Mouse (Mus musculus) midbrain, embryonic 10.5 days (tissue): ENCODE data around the gene 4930518I15Rik. TPM values are rescaled to one million over a fixed set of nuclear protein-coding genes. Genes with fewer than 3 reads are reported as not detected.
A peak's percentile ranks its signal among the peaks of the same experiment; 100 is the strongest.
"Not testable (repeated sequence)": the region's sequence is repeated elsewhere in the genome, so short reads cannot be mapped to it uniquely, and the experiment has no call there.

Source experiments
- DNase-seq: peaks from one replicate; pipeline ENCODE4 v3.0.0-alpha.2; 2017; ENCODE audit warnings: low spot score
- H3K27ac ChIP-seq: fragments of 300-500 bp; sonication (generic); replicated peaks from 2 replicates; pipeline ENCODE4 v1.5.1; 2016; ENCODE audit warnings: mild to moderate bottlenecking
- H3K27me3 ChIP-seq: fragments of 300-500 bp; sonication (generic); 2 replicates; pipeline ENCODE4 v1.6.1; 2016; ENCODE audit warnings: low read depth, mild to moderate bottlenecking; ENCODE audit not compliant: poor library complexity, severe bottlenecking
- H3K36me3 ChIP-seq: fragments of 300-500 bp; sonication (generic); 2 replicates; pipeline ENCODE4 v1.6.1; 2016; ENCODE audit warnings: mild to moderate bottlenecking, moderate library complexity
- H3K4me1 ChIP-seq: fragments of 300-500 bp; sonication (generic); 2 replicates; pipeline ENCODE4 v1.6.1; 2016
- H3K4me3 ChIP-seq: fragments of 300-500 bp; sonication (generic); 2 replicates; pipeline ENCODE4 v1.5.1; 2016; ENCODE audit warnings: mild to moderate bottlenecking, moderate library complexity
- H3K9me3 ChIP-seq: fragments of 300-500 bp; sonication (generic); replicated peaks from 2 replicates; pipeline ENCODE4 v1.6.1; 2016; ENCODE audit warnings: mild to moderate bottlenecking
- WGBS: fragments of 180-500 bp; shearing (Covaris S2); methylation state at CpG from one replicate; pipeline ENCODE4 v1.1.7; 2016; 5-methylcytosine and 5-hydroxymethylcytosine counted together
- polyA plus RNA-seq: library from polyadenylated mRNA; unstranded; fragments of >200 nt; fragmentation: Nextera tagmentation; extraction: Ambion mirVana; gene quantifications from 2 replicates; pipeline ENCODE4 v1.2.1, GENCODE M21; 2016

4930518I15Rik gene
- 8.8 and 9.2 TPM in 2 replicates for polyA plus RNA-seq

DNA sequence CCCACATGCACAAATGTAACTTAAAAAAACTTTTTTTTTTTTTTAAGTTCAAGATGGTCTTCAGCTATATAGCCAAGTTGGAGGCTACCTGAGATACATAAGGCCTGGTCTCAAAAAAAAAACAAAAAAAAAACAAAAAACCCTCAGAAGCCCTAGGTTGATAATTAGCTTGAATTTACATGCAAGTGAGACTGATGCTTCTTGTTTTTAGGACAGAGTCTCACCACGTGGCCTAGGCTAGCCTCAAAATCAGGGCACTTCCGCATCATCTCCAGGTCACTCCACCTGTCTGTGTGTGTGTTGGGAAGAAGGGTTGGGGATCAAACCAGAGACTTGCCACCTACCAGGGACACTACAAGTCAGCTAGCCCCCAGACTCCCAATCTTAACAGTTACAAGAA, at the start of gene 4930518I15Rik:
TSS of gene 4930518I15Rik (minus strand) at position 112 of the 400 bp plus-strand sequence.
- Histone ChIP-seq H3K36me3 (peaks cover 68% of the 10 kb centered on the region), H3K27me3 (no peaks in the 10 kb centered on the region), H3K4me1 (peaks cover 14% of the 10 kb centered on the region), H3K4me3 (no peak within 1 kb of the TSS), H3K27ac (no peak within 1 kb of the TSS), H3K9me3 (no peaks in the 10 kb centered on the region)
- DNase-seq = no peak
- 89% methylated on average over 2 of the region's 2 CpGs for WGBS

DNA sequence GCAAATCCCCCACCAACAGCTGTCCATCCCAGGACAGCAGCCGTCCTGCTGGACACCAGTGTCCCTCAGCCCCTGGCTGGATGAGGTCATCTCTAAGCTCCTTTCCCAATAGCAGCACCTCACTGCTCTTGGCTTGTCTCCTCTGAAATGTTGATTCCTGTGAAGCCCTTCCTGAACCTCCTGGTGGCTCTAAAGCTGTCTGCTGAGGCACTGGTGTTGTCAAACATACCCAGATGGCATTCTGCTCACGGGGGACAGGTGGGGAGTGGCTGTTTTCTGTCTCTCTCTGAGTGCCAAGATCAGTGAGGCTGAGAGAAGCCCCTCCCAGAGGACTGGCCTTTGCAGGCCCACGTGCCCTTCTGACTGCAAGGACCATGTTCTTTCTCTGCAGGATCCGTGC, 48.2 kb upstream of the 4930518I15Rik start:
- not testable (repeated sequence) for H3K4me1 ChIP-seq, DNase-seq, H3K27ac ChIP-seq, H3K4me3 ChIP-seq, H3K27me3 ChIP-seq, H3K9me3 ChIP-seq, H3K36me3 ChIP-seq
- WGBS = 37% methylated on average over 4 of the region's 4 CpGs

DNA sequence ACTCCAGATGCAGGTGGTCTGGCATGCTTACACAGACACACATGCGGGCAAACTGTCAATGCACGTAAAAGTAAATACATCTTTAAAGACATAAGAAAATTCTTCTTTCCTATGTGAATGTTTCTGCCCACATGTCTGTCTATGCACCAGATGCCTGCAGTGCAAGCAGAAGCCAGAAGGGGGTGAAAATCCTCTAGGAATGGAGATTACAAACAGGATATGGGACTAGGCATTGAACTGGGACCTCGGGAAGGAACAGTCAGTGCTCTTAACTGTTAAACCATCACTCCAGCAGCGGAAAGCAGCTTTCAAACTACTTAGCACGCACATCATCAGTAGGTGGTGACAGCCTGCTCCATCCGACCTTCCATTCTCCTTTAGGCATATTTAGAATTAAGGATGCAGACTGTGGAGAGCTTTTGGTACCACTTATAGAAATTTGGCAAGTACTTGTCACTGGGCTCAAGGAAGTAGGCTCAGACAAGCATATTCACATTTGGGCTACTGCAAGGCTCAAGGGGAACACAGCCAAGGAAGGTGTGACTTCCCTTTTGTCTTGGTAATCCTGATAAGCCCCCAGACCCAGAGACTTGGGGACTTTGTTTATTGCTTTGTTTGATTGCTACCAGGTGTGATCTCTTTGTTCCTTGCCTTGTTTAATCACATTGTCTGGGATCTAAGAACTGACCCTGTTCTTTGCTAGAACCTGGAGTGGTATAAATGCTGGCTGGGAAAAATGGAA, 47.4 kb upstream of the 4930518I15Rik start:
- no peak overlapping the region for H3K27ac ChIP-seq
- no peaks in the 10 kb centered on the region for H3K36me3 ChIP-seq
- no peak overlapping the region for H3K4me3 ChIP-seq
- 31% methylated on average over 6 of the region's 6 CpGs for WGBS
- H3K4me1 ChIP-seq = peaks cover 8% of the 10 kb centered on the region; the same call in 1 of the 2 replicates
- H3K27me3 ChIP-seq = no peaks in the 10 kb centered on the region
- no peaks in the 10 kb centered on the region for H3K9me3 ChIP-seq
- peak; percentile 49 for DNase-seq

DNA sequence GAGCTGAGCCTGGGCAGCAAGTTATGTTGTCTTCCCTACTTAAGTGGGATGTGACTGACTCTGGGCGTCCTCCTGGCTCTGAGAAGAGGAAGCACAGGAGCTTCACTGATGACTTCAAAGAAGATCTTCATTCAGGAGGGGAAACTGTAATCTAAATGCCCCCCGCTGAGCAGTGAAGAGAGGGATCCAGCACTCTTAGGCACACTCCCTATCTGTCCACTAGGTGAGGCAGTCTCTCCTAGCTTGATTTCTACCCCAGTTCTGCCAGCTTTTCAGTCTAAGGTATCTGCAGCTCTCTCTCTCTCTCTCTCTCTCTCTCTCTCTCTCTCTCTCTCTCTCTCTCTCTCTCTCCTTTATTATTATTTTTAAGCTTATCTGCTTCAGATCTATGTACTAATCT, 45.6 kb upstream of the 4930518I15Rik start:
- 33% methylated on average over 2 of the region's 2 CpGs for WGBS
- DNase-seq = no peak

DNA sequence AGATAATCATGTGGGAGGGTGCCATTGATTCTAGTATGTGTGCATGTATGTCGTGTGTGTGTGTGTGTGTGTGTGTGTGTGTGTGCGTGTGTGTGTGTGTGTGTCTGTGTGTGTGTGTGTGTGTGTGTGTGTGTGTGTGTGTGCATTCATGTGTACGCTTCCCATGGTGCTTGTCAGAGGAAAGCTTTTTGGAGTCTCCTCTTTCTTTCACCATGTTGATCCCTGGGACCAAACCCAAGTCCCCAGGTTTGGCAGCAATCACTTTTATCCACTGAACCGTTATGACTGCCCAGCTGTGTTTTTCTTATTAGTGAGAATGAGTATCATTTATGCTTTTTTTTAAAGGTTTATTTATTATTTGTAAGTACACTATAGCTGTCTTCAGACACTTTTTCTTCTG, 44.7 kb upstream of the 4930518I15Rik start:
- H3K27ac ChIP-seq, H3K4me1 ChIP-seq, H3K4me3 ChIP-seq, H3K36me3 ChIP-seq, H3K9me3 ChIP-seq, DNase-seq, H3K27me3 ChIP-seq: not testable (repeated sequence)
- WGBS = 88% methylated on average over 4 of the region's 4 CpGs

More for the DNA sequence above, 45.6 kb upstream of the 4930518I15Rik start:
- no peaks in the 10 kb centered on the region for H3K36me3 ChIP-seq
- peaks cover 8% of the 10 kb centered on the region; the same call in 1 of the 2 replicates for H3K4me1 ChIP-seq
- H3K9me3 ChIP-seq = no peaks in the 10 kb centered on the region
- H3K27me3 ChIP-seq = no peaks in the 10 kb centered on the region
- H3K27ac ChIP-seq = no peak overlapping the region
- no peak overlapping the region for H3K4me3 ChIP-seq

DNA sequence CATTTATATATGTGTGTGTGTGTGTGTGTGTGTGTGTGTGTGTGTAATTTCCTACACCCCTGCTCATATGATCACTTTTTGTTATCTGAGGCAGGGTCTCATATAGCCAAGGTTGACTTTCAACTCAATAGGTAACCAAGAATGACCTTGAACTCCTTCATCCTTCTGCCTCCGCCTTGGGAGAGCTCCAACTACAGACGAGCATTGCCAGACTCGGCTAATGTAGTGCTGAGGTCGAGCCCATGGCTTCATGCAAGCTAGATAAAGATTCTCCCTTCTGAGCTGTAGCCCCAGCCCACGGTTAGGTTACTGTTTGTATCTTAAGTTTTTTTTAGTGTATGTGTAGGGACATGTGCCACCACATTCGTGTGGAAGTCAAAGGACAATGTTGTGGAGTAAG, 44.1 kb upstream of the 4930518I15Rik start:
- Histone ChIP-seq H3K4me1 (peaks cover 8% of the 10 kb centered on the region; the same call in 1 of the 2 replicates), H3K27ac (no peak overlapping the region), H3K36me3 (no peaks in the 10 kb centered on the region), H3K27me3 (no peaks in the 10 kb centered on the region), H3K4me3 (no peak overlapping the region), H3K9me3 (no peaks in the 10 kb centered on the region)
- WGBS = 85% methylated on average over 6 of the region's 6 CpGs
- DNase-seq = no peak

DNA sequence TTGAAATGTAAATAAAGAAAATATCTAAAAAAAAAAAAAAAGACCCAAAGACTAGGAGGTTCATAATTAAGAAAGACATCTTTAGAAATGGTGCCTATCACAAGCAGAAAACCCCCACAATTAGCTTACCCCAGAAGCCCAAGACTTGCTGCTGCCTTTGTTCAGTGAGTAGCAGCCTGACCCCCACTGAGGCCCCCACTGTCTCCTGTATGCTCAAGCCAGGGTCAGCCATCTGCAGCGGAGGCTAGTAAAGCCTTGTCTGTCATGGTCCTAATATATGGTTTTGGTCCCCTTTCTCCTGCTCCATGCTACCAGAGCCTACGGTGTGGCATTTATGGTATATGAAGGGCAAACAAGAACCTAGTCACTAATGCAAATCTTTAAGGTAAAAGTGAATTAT, 43.6 kb upstream of the 4930518I15Rik start:
- H3K27ac ChIP-seq = no peak overlapping the region
- no peaks in the 10 kb centered on the region for H3K36me3 ChIP-seq
- H3K4me1 ChIP-seq = peaks cover 8% of the 10 kb centered on the region; the same call in 1 of the 2 replicates
- DNase-seq = no peak
- H3K4me3 ChIP-seq = no peak overlapping the region
- no peaks in the 10 kb centered on the region for H3K27me3 ChIP-seq
- WGBS = 87% methylated on average over 2 of the region's 2 CpGs
- H3K9me3 ChIP-seq = no peaks in the 10 kb centered on the region

DNA sequence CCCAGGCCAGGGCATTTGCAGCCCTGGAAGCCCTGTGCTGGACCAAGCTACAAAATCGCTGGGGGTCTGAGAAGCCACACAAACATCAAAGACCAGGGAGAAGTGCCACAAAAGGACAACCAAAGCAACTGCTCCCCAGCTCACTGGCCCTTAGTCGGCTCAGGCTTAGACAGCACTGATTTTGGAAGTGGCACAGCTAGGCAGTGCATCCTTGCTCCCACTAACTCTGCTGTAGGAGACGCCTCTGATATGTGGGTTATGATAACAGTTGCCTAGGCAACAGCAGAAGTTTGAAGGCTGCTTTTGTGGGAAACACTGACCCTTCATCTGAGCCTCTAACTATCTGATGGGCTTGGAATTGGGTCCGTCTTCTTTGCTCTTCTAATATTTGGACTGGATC, 41.4 kb upstream of the 4930518I15Rik start:
- Histone ChIP-seq H3K36me3 (no peaks in the 10 kb centered on the region), H3K4me3 (no peak overlapping the region), H3K9me3 (no peaks in the 10 kb centered on the region), H3K27ac (no peak overlapping the region), H3K4me1 (no peaks in the 10 kb centered on the region), H3K27me3 (no peaks in the 10 kb centered on the region)
- no peak for DNase-seq
- 82% methylated on average over 4 of the region's 4 CpGs for WGBS

DNA sequence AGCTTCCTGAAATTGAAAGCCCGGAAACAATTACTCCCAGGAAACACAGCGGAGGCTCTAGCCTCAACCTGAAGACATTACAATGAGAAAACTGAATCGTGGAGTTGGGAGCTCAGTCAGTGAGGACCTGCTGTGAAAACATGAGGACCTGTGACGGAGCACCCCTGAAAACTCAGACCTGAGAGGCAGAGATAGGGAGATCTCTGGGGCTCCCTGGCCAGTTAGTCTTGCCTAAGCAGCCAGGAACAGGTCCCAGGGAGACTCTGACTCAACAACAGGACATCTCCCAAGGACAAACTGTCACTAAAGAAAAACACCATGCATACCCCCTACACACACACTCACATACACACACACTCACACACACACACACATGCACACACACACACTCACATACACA, 40.6 kb upstream of the 4930518I15Rik start:
- Histone ChIP-seq H3K4me1 (no peaks in the 10 kb centered on the region), H3K27ac (no peak overlapping the region), H3K4me3 (no peak overlapping the region), H3K9me3 (no peaks in the 10 kb centered on the region), H3K36me3 (no peaks in the 10 kb centered on the region), H3K27me3 (no peaks in the 10 kb centered on the region)
- no peak for DNase-seq
- WGBS = 80% methylated on average over 4 of the region's 4 CpGs

DNA sequence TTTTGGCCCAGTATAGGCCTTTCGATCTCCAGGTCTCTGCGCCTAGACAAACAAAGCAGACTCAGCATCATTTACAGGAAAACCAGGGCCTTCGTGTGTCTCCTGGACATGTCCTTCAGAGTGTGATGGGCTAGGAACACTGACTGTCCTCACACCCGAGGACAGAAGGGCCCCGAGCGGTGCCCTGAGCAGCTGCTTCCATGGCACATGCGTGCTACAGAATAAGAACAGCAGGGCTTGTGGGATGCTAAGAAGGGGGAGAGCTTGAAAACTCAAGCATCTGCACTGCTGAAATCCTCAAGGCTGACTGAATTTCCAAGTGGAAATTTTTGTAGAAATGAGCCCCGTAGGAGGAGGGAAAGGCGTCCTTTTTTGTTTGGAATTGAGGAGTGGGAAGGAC, 39.3 kb upstream of the 4930518I15Rik start:
- DNase-seq = no peak
- no peaks in the 10 kb centered on the region for H3K9me3 ChIP-seq
- no peak overlapping the region for H3K4me3 ChIP-seq
- no peaks in the 10 kb centered on the region for H3K27me3 ChIP-seq
- peaks cover 9% of the 10 kb centered on the region for H3K4me1 ChIP-seq
- H3K36me3 ChIP-seq = no peaks in the 10 kb centered on the region
- H3K27ac ChIP-seq = no peak overlapping the region
- WGBS = 91% methylated on average over 9 of the region's 9 CpGs

DNA sequence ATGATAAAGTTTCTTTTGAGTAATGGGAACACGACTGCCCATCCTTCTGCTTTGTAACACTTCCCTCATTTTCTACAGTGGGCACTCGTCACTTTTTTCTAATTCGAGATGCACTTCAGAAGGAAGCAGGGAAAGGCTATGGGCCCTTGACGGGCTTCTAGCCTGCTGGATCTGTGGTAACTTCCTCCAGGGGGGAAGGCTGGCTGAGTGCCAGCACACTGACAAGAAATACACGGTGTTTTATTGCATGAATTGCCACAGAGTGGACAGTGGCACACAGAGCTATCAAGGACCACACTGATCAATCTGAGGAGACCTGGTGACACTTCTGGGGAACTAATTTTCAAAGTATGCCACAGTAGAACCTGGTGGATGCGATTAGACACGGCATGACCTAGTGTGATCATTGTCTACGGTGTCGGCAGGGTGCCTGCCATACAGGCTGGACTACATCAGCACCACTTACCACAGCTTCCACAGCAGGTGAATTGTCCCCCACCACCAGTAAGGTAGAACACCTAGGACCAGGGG, 38.7 kb upstream of the 4930518I15Rik start:
- Histone ChIP-seq H3K4me1 (peaks cover 13% of the 10 kb centered on the region), H3K27me3 (no peaks in the 10 kb centered on the region), H3K36me3 (no peaks in the 10 kb centered on the region), H3K4me3 (no peak overlapping the region), H3K27ac (no peak overlapping the region), H3K9me3 (no peaks in the 10 kb centered on the region)
- no peak for DNase-seq
- 86% methylated on average over 9 of the region's 9 CpGs for WGBS

DNA sequence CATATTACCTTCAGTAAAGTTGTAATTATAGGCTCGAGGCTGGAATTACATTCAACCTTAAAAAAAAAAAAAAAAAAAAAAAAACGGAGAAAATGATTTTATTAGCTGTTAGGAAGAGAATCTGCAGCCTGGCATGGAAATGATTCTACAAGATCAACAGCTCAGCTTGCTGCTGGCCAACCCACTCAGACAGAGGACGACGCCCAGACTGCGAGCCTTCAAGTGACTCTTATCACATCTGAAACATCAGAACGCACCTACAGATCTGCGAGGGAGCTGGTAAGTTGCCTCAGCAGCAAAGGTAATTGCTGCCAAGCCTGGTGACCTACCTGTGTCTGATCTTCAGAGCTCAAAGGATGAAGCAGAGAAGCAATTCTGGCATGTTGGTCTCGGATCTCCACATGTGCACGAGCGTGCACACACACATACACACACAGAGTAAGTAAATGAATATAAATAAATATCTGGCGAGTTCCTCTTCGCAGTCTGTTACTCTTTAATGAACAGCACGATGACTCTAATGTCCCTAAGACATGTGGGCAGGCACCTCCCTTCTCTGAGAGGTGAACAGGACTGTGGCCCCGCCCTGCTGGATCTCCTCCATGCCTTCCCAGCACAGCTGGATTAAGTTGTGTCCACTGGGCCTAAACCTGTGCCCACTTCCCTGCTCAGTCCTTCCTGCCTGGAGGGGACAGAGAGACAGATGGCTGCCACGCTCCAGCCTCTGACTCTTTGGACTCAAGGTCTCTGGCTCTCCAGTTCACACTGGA, 36.9 kb upstream of the 4930518I15Rik start:
- DNase-seq = no peak
- Histone ChIP-seq H3K27ac (no peak overlapping the region), H3K9me3 (no peaks in the 10 kb centered on the region), H3K4me1 (peaks cover 13% of the 10 kb centered on the region), H3K27me3 (no peaks in the 10 kb centered on the region), H3K4me3 (no peak overlapping the region), H3K36me3 (no peaks in the 10 kb centered on the region)
- 90% methylated on average over 15 of the region's 15 CpGs for WGBS

DNA sequence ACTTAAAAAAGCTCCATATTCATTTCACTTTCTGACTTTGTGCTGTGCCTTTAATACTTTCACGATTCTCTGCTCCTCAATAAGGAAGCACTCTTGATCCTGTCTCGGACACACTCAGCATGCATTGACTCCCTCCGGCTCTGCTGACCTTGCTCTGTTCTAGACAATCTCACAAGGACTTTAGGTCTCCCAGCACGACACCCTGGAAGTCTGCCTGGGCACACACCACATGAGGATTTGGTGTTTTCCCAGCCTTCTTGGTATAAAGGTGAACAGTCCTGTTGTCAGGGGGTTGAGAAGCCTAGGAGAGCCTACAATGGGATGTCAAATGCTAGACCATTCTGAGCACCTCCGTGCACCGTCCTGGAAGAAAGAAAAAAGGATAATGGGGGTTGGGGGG, 35.1 kb upstream of the 4930518I15Rik start:
- no peaks in the 10 kb centered on the region for H3K9me3 ChIP-seq
- H3K4me3 ChIP-seq = no peak overlapping the region
- H3K36me3 ChIP-seq = no peaks in the 10 kb centered on the region
- DNase-seq = no peak
- H3K27me3 ChIP-seq = no peaks in the 10 kb centered on the region
- no peak overlapping the region for H3K27ac ChIP-seq
- WGBS = 78% methylated on average over 6 of the region's 6 CpGs
- peaks cover 13% of the 10 kb centered on the region for H3K4me1 ChIP-seq
